Mouse (Mus musculus): ENCODE measurements around the gene Fastkd1.
"Not testable (repeated sequence)": the region's sequence is repeated elsewhere in the genome, so short reads cannot be mapped to it uniquely, and the experiment has no call there.

The Fastkd1 gene

GRCm38 (mm10) chr2:69712981-69713625, at the start of gene Fastkd1:
Fastkd1 (minus strand) TSS chr2:69713516.
- DNase-seq = peak; percentile 95

GRCm38 (mm10) chr2:69760980-69761379, 47.7 kb upstream of the Fastkd1 start:
- no peak for DNase-seq

GRCm38 (mm10) chr2:69745091-69745490, 31.8 kb upstream of the Fastkd1 start:
- no peak for DNase-seq

- no peak for DNase-seq
These were observed 10.2 kb upstream of the Fastkd1 start for GRCm38 (mm10) chr2:69723519-69723825.

GRCm38 (mm10) chr2:69722650-69723518, 9.6 kb upstream of the Fastkd1 start:
- DNase-seq = peak; percentile 93

- no peak for DNase-seq
These were observed 8.9 kb upstream of the Fastkd1 start, which contains the start of gene Ppig for GRCm38 (mm10) chr2:69722273-69722649. Ppig (plus strand) TSS chr2:69722545.

GRCm38 (mm10) chr2:69719121-69719520, 5.8 kb upstream of the Fastkd1 start:
- DNase-seq = no peak

GRCm38 (mm10) chr2:69716483-69716882, 3.2 kb upstream of the Fastkd1 start:
- no peak for DNase-seq

- peak; percentile 12 for DNase-seq
These were observed 810 bp upstream of the Fastkd1 start for GRCm38 (mm10) chr2:69714126-69714525.

- DNase-seq = no peak
These were observed 304 bp upstream of the Fastkd1 start for GRCm38 (mm10) chr2:69713626-69714014.

- DNase-seq = peak; percentile 25
These were observed 1.1 kb downstream of the Fastkd1 start for GRCm38 (mm10) chr2:69712171-69712570.

GRCm38 (mm10) chr2:69700446-69700845, 12.9 kb downstream of the Fastkd1 start:
- DNase-seq = no peak

- DNase-seq = no peak
These were observed 19.8 kb downstream of the Fastkd1 start for GRCm38 (mm10) chr2:69693501-69693900.

GRCm38 (mm10) chr2:69690843-69691242, 22.5 kb downstream of the Fastkd1 start:
- no peak for DNase-seq

GRCm38 (mm10) chr2:69690214-69690613, 23.1 kb downstream of the Fastkd1 start:
- DNase-seq = no peak

GRCm38 (mm10) chr2:69684488-69684887, 28.8 kb downstream of the Fastkd1 start:
- no peak for DNase-seq

- DNase-seq = no peak
These were observed 30.1 kb downstream of the Fastkd1 start for GRCm38 (mm10) chr2:69683036-69683805.

- DNase-seq = no peak
These were observed 31.4 kb downstream of the Fastkd1 start for GRCm38 (mm10) chr2:69681931-69682330.

GRCm38 (mm10) chr2:69679990-69680389, 33.3 kb downstream of the Fastkd1 start:
- DNase-seq = no peak

- DNase-seq = not testable (repeated sequence)
These were observed 36.1 kb downstream of the Fastkd1 start for GRCm38 (mm10) chr2:69677215-69677614.

- DNase-seq = peak; percentile 26
These were observed 36.6 kb downstream of the Fastkd1 start for GRCm38 (mm10) chr2:69676713-69677112.

- no peak for DNase-seq
These were observed 38.0 kb downstream of the Fastkd1 start for GRCm38 (mm10) chr2:69675266-69675665.

GRCm38 (mm10) chr2:69673723-69674122, 39.6 kb downstream of the Fastkd1 start:
- DNase-seq = no peak

GRCm38 (mm10) chr2:69669853-69670252, 43.5 kb downstream of the Fastkd1 start, which contains the start of gene Klhl41:
Klhl41 (plus strand) TSS chr2:69670120.
- DNase-seq = no peak
